Mouse (Mus musculus) activated CD4-positive, CD25-positive, alpha-beta regulatory T cell, adult 9 weeks (primary cell): ENCODE results near the gene Ylpm1. TPM values are rescaled to one million over a fixed set of nuclear protein-coding genes. Genes with fewer than 3 reads are reported as not detected.

Source experiments
- polyA plus RNA-seq: library from polyadenylated mRNA; unstranded; fragments of 100-300 nt; shearing (Covaris generic); gene quantifications from one replicate; pipeline ENCODE4 v1.2.1, GENCODE M21; 2017

Ylpm1 gene
- polyA plus RNA-seq, result 25.9 TPM

GRCm38 (mm10) chr12:84996083-84996496 is at the start of gene Ylpm1:
Gene Ylpm1, plus strand, starts transcription at chr12:84996321.

GRCm38 (mm10) chr12:84970428-84971096 is 25.6 kb upstream of the Ylpm1 start, which contains the start of the genes Fcf1 and Arel1:
Gene Fcf1, plus strand, starts transcription at chr12:84970897.
Gene Arel1, minus strand, starts transcription at chr12:84970900.

GRCm38 (mm10) chr12:85110698-85111592 is 114.8 kb downstream of the Ylpm1 start, which contains the start of the genes Prox2 and Dlst:
Gene Prox2, minus strand, starts transcription at chr12:85110759.
Gene Dlst, plus strand, starts transcription at chr12:85110833.

Other genes starting within 250 kb of the Ylpm1 start
- 109 TPM for gene Npc2, start 223.2 kb upstream of the Ylpm1 start, polyA plus RNA-seq
- 105 TPM for gene Isca2, start 223.1 kb upstream of the Ylpm1 start, polyA plus RNA-seq
- gene Ltbp2, start 119.8 kb upstream of the Ylpm1 start, polyA plus RNA-seq, result 0.09 TPM
- 139 TPM for gene Fcf1, start 25.4 kb upstream of the Ylpm1 start, polyA plus RNA-seq
- gene Arel1, start 25.4 kb upstream of the Ylpm1 start, polyA plus RNA-seq, result 62.1 TPM
- 7.4 TPM for gene Prox2, start 114.4 kb downstream of the Ylpm1 start, polyA plus RNA-seq
- gene Dlst, start 114.5 kb downstream of the Ylpm1 start, polyA plus RNA-seq, result 103 TPM
- 0.90 TPM for gene Rps6kl1, start 154.9 kb downstream of the Ylpm1 start, polyA plus RNA-seq
- not detected for gene Pgf, start 181.5 kb downstream of the Ylpm1 start, polyA plus RNA-seq
- gene Eif2b2, start 223.2 kb downstream of the Ylpm1 start, polyA plus RNA-seq, result 117 TPM